Mouse (Mus musculus): Measurements from ENCODE around the gene Lingo3.

- TF ChIP-seq UBTF (IDR thresholded peaks at IDR 0.05; ENCODE audit: borderline replicate concordance, insufficient read depth, low read depth, low read length) (no peak), USF2 (IDR thresholded peaks at IDR 0.05; ENCODE audit: borderline replicate concordance in 1 of 2, insufficient read depth in 1 of 2, low read depth in 1 of 2, low read length in 2 of 2) (no peak), GATA1 (IDR thresholded peaks at IDR 0.05; ENCODE audit: low read depth, low read length) (no peak), USF1 (IDR thresholded peaks at IDR 0.05; ENCODE audit: low read depth, low read length) (no peak), CTCF (IDR thresholded peaks at IDR 0.05 in 2 of 3, conservative IDR thresholded peaks at IDR 0.05 in 1 of 3; ENCODE audit: control insufficient read depth in 1 of 3, insufficient read depth in 1 of 3, low read depth in 2 of 3, low read length in 3 of 3, poor library complexity in 1 of 3, severe bottlenecking in 1 of 3) (no peak), E2F4 (IDR thresholded peaks at IDR 0.05; ENCODE audit: borderline replicate concordance, low read depth, low read length) (no peak)
Measured at GRCm38 (mm10) chr10:80837827-80838226, 6.0 kb downstream of the Lingo3 start.

All from MEL (cell line).